Mouse (Mus musculus) heart, embryonic 14.5 days (tissue): Measurements from ENCODE around the gene Pnp2. TPM values are rescaled to one million over a fixed set of nuclear protein-coding genes. Genes with fewer than 3 reads are reported as not detected.
"Not testable (repeated sequence)": the region's sequence is repeated elsewhere in the genome, so short reads cannot be mapped to it uniquely, and the experiment has no call there.

ENCODE experiments used
- ATAC-seq: fragments of 200-750 bp; cut with Nextera tagmentation; 2 replicates; pipeline ENCODE4 v1.8.0; 2017; ENCODE audit warnings: low read depth, moderate TSS enrichment; ENCODE audit not compliant: insufficient number of reproducible peaks, insufficient read depth, low FRiP score
- H3K27ac ChIP-seq, 2 experiments: fragments of 200-500 bp in 1 of 2; fragments of 300-500 bp in 1 of 2; sonication (generic) in 1 of 2; replicated peaks in 1 of 2; 2 replicates each; pipeline ENCODE4 v1.5.1; 2012 to 2014; ENCODE audit warnings: low read depth in 2 of 2, low read length in 2 of 2, control low read depth in 1 of 2, mild to moderate bottlenecking in 1 of 2, mixed read lengths in 1 of 2; ENCODE audit not compliant: control insufficient read depth in 1 of 2, insufficient read depth in 1 of 2
- H3K27me3 ChIP-seq: fragments of 300-500 bp; sonication (generic); 2 replicates; pipeline ENCODE4 v1.6.1; 2014; ENCODE audit warnings: mild to moderate bottlenecking, low read length, control low read depth; ENCODE audit not compliant: control insufficient read depth, insufficient read depth
- H3K36me3 ChIP-seq: fragments of 300-500 bp; sonication (generic); 2 replicates; pipeline ENCODE4 v1.6.1; 2014; ENCODE audit warnings: mild to moderate bottlenecking, control low read depth, low read length, mixed read lengths; ENCODE audit not compliant: control insufficient read depth, insufficient read depth
- H3K4me1 ChIP-seq, 2 experiments: fragments of 200-500 bp in 1 of 2; fragments of 300-500 bp in 1 of 2; sonication (generic) in 1 of 2; 2 replicates each; pipeline ENCODE4 v1.6.1; 2012 to 2014; ENCODE audit warnings: low read length in 2 of 2, control low read depth in 1 of 2, mixed read lengths in 1 of 2; ENCODE audit not compliant: control insufficient read depth in 2 of 2, insufficient read depth in 2 of 2
- H3K4me2 ChIP-seq: fragments of 300-500 bp; sonication (generic); 2 replicates; pipeline ENCODE4 v1.6.1; 2014; ENCODE audit warnings: mild to moderate bottlenecking, low read length
- H3K4me3 ChIP-seq, 2 experiments: fragments of 200-500 bp in 1 of 2; fragments of 300-500 bp in 1 of 2; sonication (generic) in 1 of 2; 2 replicates each; pipeline ENCODE4 v1.5.1; 2012 to 2014; ENCODE audit warnings: low read length in 2 of 2, mild to moderate bottlenecking in 2 of 2, control low read depth in 1 of 2, low read depth in 1 of 2, moderate library complexity in 1 of 2; ENCODE audit not compliant: control insufficient read depth in 1 of 2, insufficient read depth in 1 of 2
- H3K9ac ChIP-seq: fragments of 300-500 bp; sonication (generic); 2 replicates; pipeline ENCODE4 v1.6.1; 2014; ENCODE audit warnings: mild to moderate bottlenecking, low read length
- H3K9me3 ChIP-seq: fragments of 300-500 bp; sonication (generic); 2 replicates; pipeline ENCODE4 v1.6.1; 2016; ENCODE audit warnings: low read length, control low read depth; ENCODE audit not compliant: control insufficient read depth
- WGBS: fragments of 180-500 bp; shearing (Covaris S2); extraction: QIAGEN DNeasy Blood & Tissue Kit; methylation state at CpG from one replicate; pipeline ENCODE4 v1.1.7; 2014; 5-methylcytosine and 5-hydroxymethylcytosine counted together
- polyA plus RNA-seq: library from polyadenylated mRNA; unstranded; fragments of >200 nt; fragmentation: Nextera tagmentation; extraction: Ambion mirVana; gene quantifications from 2 replicates; pipeline ENCODE4 v1.2.1, GENCODE M21; 2014

The Pnp2 gene
- polyA plus RNA-seq, 1 experiment from 2014 or later = 0.59 TPM

DNA sequence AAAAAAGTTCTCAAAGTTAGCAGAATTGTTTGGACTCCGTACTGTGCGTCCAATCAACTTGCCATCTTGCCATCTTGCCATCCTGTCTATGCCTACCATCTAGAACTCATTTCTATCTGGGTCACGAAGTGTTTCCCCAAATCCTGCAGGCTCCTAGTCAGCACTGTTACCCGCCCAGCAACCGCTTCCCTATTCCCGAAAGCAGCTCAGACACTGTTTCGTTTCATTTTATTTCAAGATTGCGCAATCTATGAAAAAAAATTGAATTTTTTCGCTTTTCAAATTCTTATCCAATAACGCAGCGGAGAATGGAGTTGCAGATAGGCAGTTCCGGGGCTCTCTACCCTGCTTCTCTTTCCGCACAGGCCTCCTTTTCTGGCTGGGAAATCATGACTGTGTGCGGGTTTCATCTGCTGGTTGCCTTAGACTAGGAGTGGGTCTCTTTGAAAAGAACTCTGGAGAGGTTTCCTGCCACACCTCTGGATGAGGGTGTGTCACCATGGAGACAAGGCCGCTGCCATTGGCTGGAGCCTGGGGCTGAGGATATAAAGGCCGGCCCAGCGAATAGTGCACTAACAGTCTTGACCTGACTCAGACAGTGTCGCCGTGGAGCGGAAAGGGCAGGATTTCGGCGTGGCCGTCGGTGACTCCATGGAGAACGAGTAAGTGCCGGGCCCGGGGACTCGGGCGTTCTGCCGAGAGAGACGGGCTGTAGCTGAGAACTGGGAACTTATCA, 11.7 kb upstream of the Pnp2 start, which contains the start of gene Gm49342:
TSS of gene Gm49342 (plus strand) at position 586 of the 736 bp plus-strand sequence.
- peaks cover 4% of the 10 kb centered on the region in 2 experiments; a peak in 2 of 4 replicates for H3K4me1 ChIP-seq
- peak within 1 kb of the TSS; percentile 88 for H3K27ac ChIP-seq
- H3K36me3 ChIP-seq = no peaks in the 10 kb centered on the region
- H3K9me3 ChIP-seq = no peaks in the 10 kb centered on the region
- peak; percentile 99 for ATAC-seq
- H3K9ac ChIP-seq = peak within 1 kb of the TSS; percentile 57
- peak within 1 kb of the TSS; percentile 64 for H3K4me2 ChIP-seq
- no peaks in the 10 kb centered on the region for H3K27me3 ChIP-seq
- H3K4me3 ChIP-seq = peak within 1 kb of the TSS; percentile 46 to 55
- WGBS = 12% methylated on average over 31 of the region's 31 CpGs

DNA sequence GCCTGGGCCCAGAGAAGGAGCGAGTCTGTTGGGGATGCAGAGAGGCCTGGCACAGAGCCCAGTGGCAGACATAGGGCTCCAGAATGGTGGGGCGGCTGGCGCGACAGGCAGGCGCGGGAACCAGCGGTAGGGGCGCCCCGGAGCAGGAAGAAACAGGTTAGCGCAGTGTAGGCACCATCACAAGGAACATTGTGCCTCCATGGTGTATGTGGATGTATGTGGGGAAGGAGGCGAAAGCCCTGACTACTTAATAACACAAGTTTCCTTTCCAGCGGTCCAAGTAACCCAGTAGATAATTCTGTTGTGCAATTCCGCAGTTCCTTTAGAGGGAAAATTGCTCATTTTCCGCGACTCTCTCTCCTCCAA, 11.1 kb upstream of the Pnp2 start:
- WGBS = under 1% methylated on average over 14 of the region's 15 CpGs
- H3K27me3 ChIP-seq, H3K36me3 ChIP-seq, H3K9me3 ChIP-seq, H3K4me1 ChIP-seq: not testable (repeated sequence)
- Histone ChIP-seq H3K4me3 (peak overlapping the region; percentile 46 to 55), H3K27ac (peak overlapping the region; percentile 88), H3K4me2 (peak overlapping the region; percentile 64), H3K9ac (peak overlapping the region; percentile 57)
- peak; percentile 91 for ATAC-seq

DNA sequence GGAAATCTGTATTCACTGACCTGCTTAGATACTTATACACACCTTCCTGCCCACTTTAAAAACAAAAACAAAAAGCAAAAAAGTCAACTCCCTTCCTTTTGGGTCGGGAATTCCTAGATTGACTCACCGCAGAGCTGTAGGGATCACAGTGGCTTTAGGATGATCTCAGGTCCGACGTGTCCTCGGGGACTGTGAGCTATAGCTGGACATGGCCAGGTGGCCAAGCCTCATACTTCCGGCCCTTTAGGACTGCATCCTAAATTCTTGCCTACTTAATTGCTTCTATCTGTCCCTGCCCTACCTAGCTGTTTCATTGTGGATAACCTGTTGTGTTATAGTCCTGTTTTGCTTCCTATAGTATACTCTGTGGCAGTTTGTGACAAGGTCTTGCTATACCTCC, 10.7 kb upstream of the Pnp2 start:
- peak overlapping the region; percentile 64 for H3K4me2 ChIP-seq
- WGBS = 5% methylated on average over 6 of the region's 6 CpGs
- H3K27ac ChIP-seq = peak overlapping the region; percentile 88
- not testable (repeated sequence) for H3K9me3 ChIP-seq, H3K27me3 ChIP-seq, H3K36me3 ChIP-seq, ATAC-seq, H3K4me1 ChIP-seq
- H3K4me3 ChIP-seq = peak overlapping the region; percentile 46 to 55
- H3K9ac ChIP-seq = peak overlapping the region; percentile 57

DNA sequence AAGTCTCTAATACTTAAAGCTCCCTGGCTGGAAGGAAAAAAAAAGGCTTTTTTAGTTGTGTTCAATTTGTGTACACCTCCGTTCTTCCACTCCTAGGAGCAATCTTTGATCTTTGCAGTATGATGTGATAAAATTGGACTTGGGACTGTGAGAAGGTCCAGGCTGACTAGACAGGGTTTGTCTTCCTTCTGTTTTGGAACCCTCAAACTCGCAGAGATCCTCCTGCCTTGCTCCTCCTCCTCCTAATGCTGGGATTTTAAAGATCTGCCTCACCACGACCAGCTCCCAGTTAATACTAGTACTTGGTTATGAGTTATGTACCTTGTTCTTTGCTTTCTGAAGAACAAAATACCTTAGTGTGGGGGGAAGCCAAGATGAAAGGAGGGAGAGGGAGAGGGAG, 10.3 kb upstream of the Pnp2 start:
- H3K4me1 ChIP-seq, H3K27ac ChIP-seq, ATAC-seq, H3K36me3 ChIP-seq, H3K9me3 ChIP-seq, H3K27me3 ChIP-seq: not testable (repeated sequence)
- H3K4me3 ChIP-seq = peak overlapping the region; percentile 21 to 46; a peak in 3 of 4 replicates
- 34% methylated on average over 3 of the region's 3 CpGs for WGBS
- H3K4me2 ChIP-seq = peak overlapping the region; percentile 64
- H3K9ac ChIP-seq = peak overlapping the region; percentile 57

DNA sequence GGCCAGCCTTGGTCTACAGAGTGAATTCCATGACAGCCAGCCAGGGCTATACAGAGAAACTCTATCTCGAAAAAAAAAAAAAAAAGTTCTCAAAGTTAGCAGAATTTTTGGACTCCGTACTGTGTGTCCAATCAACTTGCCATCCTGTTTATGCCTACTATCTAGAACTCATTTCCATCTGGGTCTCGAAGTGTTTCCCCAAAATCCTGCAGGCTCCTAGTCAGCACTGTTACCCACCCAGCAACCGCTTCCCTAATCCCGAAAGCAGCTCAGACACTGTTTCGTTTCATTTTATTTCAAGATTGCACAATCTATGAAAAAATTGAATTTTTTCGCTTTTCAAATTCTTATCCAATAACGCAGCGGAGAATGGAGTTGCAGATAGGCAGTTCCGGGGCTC, 305 bp upstream of the Pnp2 start:
- 0 out of 2 replicates have a peak overlapping the region, but pooled peaks have one; percentile 53 for H3K4me2 ChIP-seq
- H3K36me3 ChIP-seq = peaks cover 10% of the 10 kb centered on the region
- no peak overlapping the region for H3K9ac ChIP-seq
- no peak for ATAC-seq
- WGBS = 81% methylated on average over 10 of the region's 10 CpGs
- H3K27me3 ChIP-seq = no peaks in the 10 kb centered on the region
- no peaks in the 10 kb centered on the region for H3K4me1 ChIP-seq
- no peak overlapping the region for H3K27ac ChIP-seq
- H3K4me3 ChIP-seq = no peak overlapping the region
- H3K9me3 ChIP-seq = no peaks in the 10 kb centered on the region

DNA sequence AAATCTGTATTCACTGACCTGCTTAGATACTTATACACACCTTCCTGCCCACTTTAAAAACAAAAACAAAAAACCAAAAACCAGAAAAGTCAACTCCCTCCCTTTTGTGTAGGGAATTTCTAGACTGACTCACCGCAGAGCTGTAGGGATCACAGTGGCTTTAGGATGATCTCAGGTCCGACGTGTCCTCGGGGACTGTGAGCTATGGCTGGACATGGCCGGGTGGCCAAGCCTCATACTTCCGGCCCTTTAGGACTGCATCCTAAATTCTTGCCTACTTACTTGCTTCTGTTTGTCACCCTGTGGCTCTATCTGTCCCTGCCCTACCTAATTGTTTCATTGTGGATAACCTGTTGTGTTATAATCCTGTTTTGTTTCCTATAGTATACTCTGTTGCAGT, 932 bp downstream of the Pnp2 start:
- H3K36me3 ChIP-seq = not testable (repeated sequence)
- peak overlapping the region; percentile 53 for H3K4me2 ChIP-seq

DNA sequence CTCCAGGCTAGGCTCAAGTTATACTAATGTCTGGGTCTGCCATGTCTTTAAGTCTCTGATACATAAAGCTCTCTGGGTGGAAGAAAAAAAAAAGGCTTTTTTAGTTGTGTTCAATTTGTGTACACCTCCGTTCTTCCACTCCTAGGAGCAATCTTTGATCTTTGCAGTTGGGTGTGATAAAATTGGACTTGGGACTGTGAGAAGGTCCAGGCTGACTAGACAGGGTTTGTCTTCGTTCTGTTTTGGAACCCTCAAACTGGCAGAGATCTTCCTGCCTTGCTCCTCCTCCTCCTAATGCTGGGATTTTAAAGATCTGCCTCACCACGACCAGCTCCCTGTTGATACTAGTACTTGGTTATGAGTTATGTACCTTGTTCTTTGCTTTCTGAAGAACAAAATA, 1.4 kb downstream of the Pnp2 start:
- H3K4me1 ChIP-seq, H3K9me3 ChIP-seq, H3K27me3 ChIP-seq, H3K4me3 ChIP-seq, H3K36me3 ChIP-seq, H3K9ac ChIP-seq, ATAC-seq, H3K4me2 ChIP-seq, H3K27ac ChIP-seq: not testable (repeated sequence)
- 64% methylated on average over 3 of the region's 3 CpGs for WGBS

More for the DNA sequence above, 932 bp downstream of the Pnp2 start:
- H3K4me1 ChIP-seq, H3K27ac ChIP-seq, H3K4me3 ChIP-seq, H3K9me3 ChIP-seq, H3K9ac ChIP-seq, H3K27me3 ChIP-seq, ATAC-seq: not testable (repeated sequence)
- WGBS = 82% methylated on average over 6 of the region's 6 CpGs
